Mouse (Mus musculus) erythroid progenitor cell, adult 5-6 weeks (primary cell): ENCODE measurements around the gene Bbs1. TPM values are rescaled to one million over a fixed set of nuclear protein-coding genes. Genes with fewer than 3 reads are reported as not detected.

Experiments used
- ATAC-seq: replicated peaks from 2 replicates; pipeline ENCODE4 v1.8.0; 2016; ENCODE audit warnings: moderate number of reproducible peaks, mild to moderate bottlenecking, moderate TSS enrichment, inconsistent platforms; ENCODE audit not compliant: poor library complexity, low FRiP score, severe bottlenecking
- total RNA-seq, 2 experiments: library from RNA; stranded (forward) in 1 of 2; stranded (reverse) in 1 of 2; fragments of 150-400 nt in 1 of 2; fragments of 186-747, 209-891 nt in 1 of 2; gene quantifications; 2 replicates each; pipeline versions ENCODE4 v1.2.3 to v1.2.4; 2015 to 2017; ENCODE audit warnings: low replicate concordance in 2 of 2

The Bbs1 gene
- total RNA-seq, 2 experiments from 2014 or later = 0.42 to 4.5 TPM

DNA sequence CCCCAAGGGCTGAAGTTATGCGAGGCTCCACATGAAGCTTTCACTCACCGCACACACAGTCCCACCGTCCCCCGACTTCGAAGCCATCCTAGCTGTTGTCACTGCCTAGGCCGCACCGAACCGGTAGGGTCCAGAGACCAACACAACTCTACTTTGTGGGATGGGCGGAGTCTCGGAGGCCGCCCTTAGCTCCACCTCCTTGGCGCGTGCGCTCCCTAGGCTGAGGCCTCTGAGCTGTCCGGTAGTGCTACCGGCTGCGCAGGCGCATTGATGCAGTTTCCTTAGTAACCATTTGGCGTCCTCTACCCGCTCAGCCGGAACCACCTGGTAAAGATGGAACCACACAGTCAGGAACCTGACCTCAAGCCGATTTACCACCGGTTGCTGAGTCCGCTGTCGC lies 67.3 kb downstream of the Bbs1 start, which contains the start of the genes Ccs and Ccdc87:
Ccs (minus strand) TSS at position 184 of the 400 bp plus-strand sequence.
Ccdc87 (plus strand) TSS at position 218 of the 400 bp plus-strand sequence.
- peak; percentile 96 for ATAC-seq

GRCm38 (mm10) chr19:4838526-4839140 lies 67.8 kb downstream of the Bbs1 start:
- peak; percentile 59 for ATAC-seq

DNA sequence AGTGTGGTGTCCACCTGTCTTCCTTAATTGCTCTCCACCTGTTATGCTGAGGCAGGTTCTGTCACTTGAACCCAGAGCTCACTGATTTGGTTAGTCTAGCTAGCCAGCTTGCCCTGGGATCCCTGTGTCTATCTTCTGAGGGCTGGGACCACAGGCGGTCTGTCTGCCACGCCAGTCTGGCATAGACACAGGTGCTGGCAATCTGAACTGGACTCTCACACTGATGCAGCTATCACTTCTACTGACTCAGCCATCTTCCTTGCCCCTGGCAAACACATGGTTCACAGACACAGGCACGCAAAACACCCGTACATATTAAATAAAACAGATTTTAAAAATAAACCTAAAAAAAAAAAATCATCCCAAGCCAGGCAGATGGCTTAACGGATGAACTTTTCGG lies 69.4 kb downstream of the Bbs1 start:
- no peak for ATAC-seq

Other genes with a start within 250 kb of the Bbs1 start
- gene Gm960, start 208.0 kb downstream of the Bbs1 start, total RNA-seq (2015; ENCODE audit: low replicate concordance) = not detected in 2 replicates
- not detected in 2 replicates for gene Gm960, start 208.0 kb downstream of the Bbs1 start, total RNA-seq (2017; ENCODE audit: low replicate concordance)
- not detected in 2 replicates for gene Sptbn2, start 195.5 kb downstream of the Bbs1 start, total RNA-seq (2015; ENCODE audit: low replicate concordance)
- gene Sptbn2, start 195.5 kb downstream of the Bbs1 start, total RNA-seq (2017; ENCODE audit: low replicate concordance) = not detected in 2 replicates
- 4.3 and 5.0 TPM in 2 replicates for gene Rbm4b, start 150.1 kb downstream of the Bbs1 start, total RNA-seq (2015; ENCODE audit: low replicate concordance)
- 12.6 and 13.6 TPM in 2 replicates for gene Rbm4b, start 150.1 kb downstream of the Bbs1 start, total RNA-seq (2017; ENCODE audit: low replicate concordance)
- 41.5 and 67.4 TPM in 2 replicates for gene Rbm4, start 112.7 kb downstream of the Bbs1 start, total RNA-seq (2015; ENCODE audit: low replicate concordance)
- 106 and 172 TPM in 2 replicates for gene Rbm4, start 112.7 kb downstream of the Bbs1 start, total RNA-seq (2017; ENCODE audit: low replicate concordance)
- 13.7 and 83.8 TPM in 2 replicates for gene Gm21992, start 95.0 kb downstream of the Bbs1 start, total RNA-seq (2015; ENCODE audit: low replicate concordance)
- gene Gm21992, start 95.0 kb downstream of the Bbs1 start, total RNA-seq (2017; ENCODE audit: low replicate concordance) = 29.0 and 62.2 TPM in 2 replicates
- gene Rbm14, start 95.0 kb downstream of the Bbs1 start, total RNA-seq (2015; ENCODE audit: low replicate concordance) = 28.1 and 35.3 TPM in 2 replicates
- gene Rbm14, start 95.0 kb downstream of the Bbs1 start, total RNA-seq (2017; ENCODE audit: low replicate concordance) = 27.7 and 27.9 TPM in 2 replicates
- gene Ccs, start 67.3 kb downstream of the Bbs1 start, total RNA-seq (2015; ENCODE audit: low replicate concordance) = 30.2 and 74.6 TPM in 2 replicates
- 63.1 and 81.9 TPM in 2 replicates for gene Ccs, start 67.3 kb downstream of the Bbs1 start, total RNA-seq (2017; ENCODE audit: low replicate concordance)
- not detected in 2 replicates for gene Ccdc87, start 67.3 kb downstream of the Bbs1 start, total RNA-seq (2015; ENCODE audit: low replicate concordance)
- gene Ccdc87, start 67.3 kb downstream of the Bbs1 start, total RNA-seq (2017; ENCODE audit: low replicate concordance) = not detected in 2 replicates
- gene Ctsf, start 51.5 kb downstream of the Bbs1 start, total RNA-seq (2015; ENCODE audit: low replicate concordance) = 22.0 and 71.3 TPM in 2 replicates
- gene Ctsf, start 51.5 kb downstream of the Bbs1 start, total RNA-seq (2017; ENCODE audit: low replicate concordance) = 41.3 and 45.0 TPM in 2 replicates
- gene Actn3, start 28.7 kb downstream of the Bbs1 start, total RNA-seq (2015; ENCODE audit: low replicate concordance) = not detected in 2 replicates
- gene Actn3, start 28.7 kb downstream of the Bbs1 start, total RNA-seq (2017; ENCODE audit: low replicate concordance) = 0.26 and 0.53 TPM in 2 replicates
- 19.8 and 34.0 TPM in 2 replicates for gene Zdhhc24, start 28.0 kb downstream of the Bbs1 start, total RNA-seq (2015; ENCODE audit: low replicate concordance)
- gene Zdhhc24, start 28.0 kb downstream of the Bbs1 start, total RNA-seq (2017; ENCODE audit: low replicate concordance) = 18.0 and 24.9 TPM in 2 replicates
- gene Dpp3, start 21.7 kb upstream of the Bbs1 start, total RNA-seq (2015; ENCODE audit: low replicate concordance) = 9.0 and 13.0 TPM in 2 replicates
- 9.1 and 15.7 TPM in 2 replicates for gene Dpp3, start 21.7 kb upstream of the Bbs1 start, total RNA-seq (2017; ENCODE audit: low replicate concordance)
- not detected in 2 replicates for gene Peli3, start 36.5 kb upstream of the Bbs1 start, total RNA-seq (2015; ENCODE audit: low replicate concordance)
- not detected in 2 replicates for gene Peli3, start 36.5 kb upstream of the Bbs1 start, total RNA-seq (2017; ENCODE audit: low replicate concordance)
- gene Mrpl11, start 55.5 kb upstream of the Bbs1 start, total RNA-seq (2015; ENCODE audit: low replicate concordance) = 4.7 and 8.0 TPM in 2 replicates
- gene Mrpl11, start 55.5 kb upstream of the Bbs1 start, total RNA-seq (2017; ENCODE audit: low replicate concordance) = 10.5 and 14.1 TPM in 2 replicates
- gene Npas4, start 83.7 kb upstream of the Bbs1 start, total RNA-seq (2015; ENCODE audit: low replicate concordance) = not detected in 2 replicates
- gene Npas4, start 83.7 kb upstream of the Bbs1 start, total RNA-seq (2017; ENCODE audit: low replicate concordance) = not detected in 2 replicates
- not detected in 2 replicates for gene Slc29a2, start 117.2 kb upstream of the Bbs1 start, total RNA-seq (2015; ENCODE audit: low replicate concordance)
- not detected in 2 replicates for gene Slc29a2, start 117.2 kb upstream of the Bbs1 start, total RNA-seq (2017; ENCODE audit: low replicate concordance)
- gene B4gat1, start 132.2 kb upstream of the Bbs1 start, total RNA-seq (2015; ENCODE audit: low replicate concordance) = not detected in 2 replicates
- gene B4gat1, start 132.2 kb upstream of the Bbs1 start, total RNA-seq (2017; ENCODE audit: low replicate concordance) = 0.68 TPM in 1 of 2 replicates, not detected in the other
- 1.3 and 4.0 TPM in 2 replicates for gene AC124502.3, start 132.3 kb upstream of the Bbs1 start, total RNA-seq (2015; ENCODE audit: low replicate concordance)
- gene AC124502.3, start 132.3 kb upstream of the Bbs1 start, total RNA-seq (2017; ENCODE audit: low replicate concordance) = 2.1 TPM in 1 of 2 replicates, not detected in the other
- gene Brms1, start 134.7 kb upstream of the Bbs1 start, total RNA-seq (2015; ENCODE audit: low replicate concordance) = 4.6 and 13.0 TPM in 2 replicates
- gene Brms1, start 134.7 kb upstream of the Bbs1 start, total RNA-seq (2017; ENCODE audit: low replicate concordance) = 4.5 and 10.9 TPM in 2 replicates
- 0.42 TPM in 1 of 2 replicates, not detected in the other for gene Rin1, start 143.9 kb upstream of the Bbs1 start, total RNA-seq (2015; ENCODE audit: low replicate concordance)
- gene Rin1, start 143.9 kb upstream of the Bbs1 start, total RNA-seq (2017; ENCODE audit: low replicate concordance) = not detected in 2 replicates
- gene Cd248, start 161.4 kb upstream of the Bbs1 start, total RNA-seq (2015; ENCODE audit: low replicate concordance) = not detected in 2 replicates
- gene Cd248, start 161.4 kb upstream of the Bbs1 start, total RNA-seq (2017; ENCODE audit: low replicate concordance) = not detected in 2 replicates
- not detected in 2 replicates for gene Tmem151a, start 178.9 kb upstream of the Bbs1 start, total RNA-seq (2015; ENCODE audit: low replicate concordance)
- gene Tmem151a, start 178.9 kb upstream of the Bbs1 start, total RNA-seq (2017; ENCODE audit: low replicate concordance) = not detected in 2 replicates
- 5.0 and 10.8 TPM in 2 replicates for gene Yif1a, start 181.9 kb upstream of the Bbs1 start, total RNA-seq (2015; ENCODE audit: low replicate concordance)
- gene Yif1a, start 181.9 kb upstream of the Bbs1 start, total RNA-seq (2017; ENCODE audit: low replicate concordance) = 6.2 TPM in 1 of 2 replicates, not detected in the other
- gene Cnih2, start 191.9 kb upstream of the Bbs1 start, total RNA-seq (2015; ENCODE audit: low replicate concordance) = not detected in 2 replicates
- gene Cnih2, start 191.9 kb upstream of the Bbs1 start, total RNA-seq (2017; ENCODE audit: low replicate concordance) = 0.39 TPM in 1 of 2 replicates, not detected in the other
- 12.2 and 13.7 TPM in 2 replicates for gene Rab1b, start 200.4 kb upstream of the Bbs1 start, total RNA-seq (2015; ENCODE audit: low replicate concordance)
- 20.5 and 23.3 TPM in 2 replicates for gene Rab1b, start 200.4 kb upstream of the Bbs1 start, total RNA-seq (2017; ENCODE audit: low replicate concordance)
- 10.5 TPM in 1 of 2 replicates, not detected in the other for gene Klc2, start 211.9 kb upstream of the Bbs1 start, total RNA-seq (2015; ENCODE audit: low replicate concordance)
- gene Klc2, start 211.9 kb upstream of the Bbs1 start, total RNA-seq (2017; ENCODE audit: low replicate concordance) = 0.90 TPM in 1 of 2 replicates, not detected in the other